Mouse (Mus musculus) ES-Bruce4 (cell line): ENCODE results near the gene Bckdhb.

ENCODE experiments used
- CTCF ChIP-seq: IDR thresholded peaks from one replicate; pipeline ENCODE4 v1.8.1; 2011; ENCODE audit warnings: low read depth, low read length
- EP300 ChIP-seq: IDR thresholded peaks from 2 replicates; pipeline ENCODE4 v1.6.1; 2011; ENCODE audit warnings: low read depth, low read length; ENCODE audit not compliant: insufficient read depth
- POLR2A ChIP-seq: IDR thresholded peaks from one replicate; pipeline ENCODE4 v1.8.1; 2011; ENCODE audit warnings: low read length; ENCODE audit not compliant: insufficient read depth

DNA sequence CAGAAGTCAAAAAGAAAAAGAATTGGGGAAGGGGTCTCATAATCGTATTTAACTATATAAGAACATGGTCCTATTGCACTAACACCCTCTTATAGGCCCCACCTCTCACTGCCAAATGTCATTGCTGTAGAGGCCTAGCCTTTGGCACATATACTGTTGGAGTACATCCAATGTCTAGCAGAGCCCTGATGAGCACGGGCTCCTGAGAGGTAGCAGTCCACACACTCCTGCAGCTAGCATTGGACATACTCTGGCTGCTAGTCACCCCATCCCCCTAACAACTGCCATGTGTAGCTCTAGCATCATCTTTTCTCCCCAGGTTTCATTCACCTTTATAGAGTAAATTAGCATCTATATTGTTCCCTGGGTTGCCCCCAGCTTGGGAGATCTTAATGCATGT is 223.2 kb downstream of the Bckdhb start:
- TF ChIP-seq POLR2A (no peak), CTCF (no peak), EP300 (no peak)
